Mouse (Mus musculus) limb, embryonic 14.5 days (tissue): ENCODE data around the gene Gbp6. TPM values are rescaled to one million over a fixed set of nuclear protein-coding genes. Genes with fewer than 3 reads are reported as not detected.
"Not testable (repeated sequence)": the region's sequence is repeated elsewhere in the genome, so short reads cannot be mapped to it uniquely, and the experiment has no call there.

Experiments
- ATAC-seq: fragments of 200-750 bp; cut with Nextera tagmentation; 2 replicates; pipeline ENCODE4 v1.8.0; 2017; ENCODE audit warnings: low read depth, moderate number of reproducible peaks, moderate TSS enrichment; ENCODE audit not compliant: low FRiP score
- DNase-seq: peaks from one replicate; pipeline ENCODE4 v3.0.0-alpha.2; 2015; ENCODE audit warnings: low spot score
- H3K27ac ChIP-seq: fragments of 300-500 bp; sonication (generic); replicated peaks from 2 replicates; pipeline ENCODE4 v1.5.1; 2014; ENCODE audit warnings: low read depth, mild to moderate bottlenecking, low read length, moderate library complexity, mixed read lengths
- H3K27me3 ChIP-seq: fragments of 300-500 bp; sonication (generic); 2 replicates; pipeline ENCODE4 v1.6.1; 2014; ENCODE audit warnings: low read length, mixed read lengths; ENCODE audit not compliant: control insufficient read depth, insufficient read depth
- H3K36me3 ChIP-seq: fragments of 300-500 bp; sonication (generic); 2 replicates; pipeline ENCODE4 v1.6.1; 2014; ENCODE audit warnings: mild to moderate bottlenecking, low read length, moderate library complexity, mixed read lengths; ENCODE audit not compliant: control insufficient read depth, insufficient read depth
- H3K4me1 ChIP-seq: fragments of 300-500 bp; sonication (generic); 2 replicates; pipeline ENCODE4 v1.6.1; 2014; ENCODE audit warnings: antibody characterized with exemption, low read length, mixed read lengths; ENCODE audit not compliant: control insufficient read depth, insufficient read depth
- H3K4me2 ChIP-seq: fragments of 300-500 bp; sonication (generic); replicated peaks from 2 replicates; pipeline ENCODE4 v1.6.1; 2014; ENCODE audit warnings: low read depth, mild to moderate bottlenecking, low read length, moderate library complexity; ENCODE audit not compliant: severe bottlenecking
- H3K4me3 ChIP-seq: fragments of 300-500 bp; sonication (generic); replicated peaks from 2 replicates; pipeline ENCODE4 v1.5.1; 2014; ENCODE audit warnings: low read length
- H3K9ac ChIP-seq: fragments of 300-500 bp; sonication (generic); 2 replicates; pipeline ENCODE4 v1.6.1; 2014; ENCODE audit warnings: mild to moderate bottlenecking, low read depth, low read length, moderate library complexity; ENCODE audit not compliant: severe bottlenecking
- H3K9me3 ChIP-seq: fragments of 300-500 bp; sonication (generic); 2 replicates; pipeline ENCODE4 v1.6.1; 2016; ENCODE audit warnings: low read length; ENCODE audit not compliant: control insufficient read depth
- POLR2A ChIP-seq: fragments of 200-500 bp; IDR thresholded peaks from 2 replicates; pipeline ENCODE4 v1.8.0; 2012; ENCODE audit warnings: inconsistent platforms, mild to moderate bottlenecking, moderate library complexity, borderline replicate concordance; ENCODE audit not compliant: insufficient read depth, insufficient read length; ENCODE audit errors: extremely low read depth
- WGBS: fragments of 180-500 bp; shearing (Covaris S2); extraction: QIAGEN DNeasy Blood & Tissue Kit; methylation state at CpG from one replicate; pipeline ENCODE4 v1.1.7; 2014; 5-methylcytosine and 5-hydroxymethylcytosine counted together
- polyA plus RNA-seq, 2 experiments: library from polyadenylated mRNA; depleted of rRNA in 1 of 2; stranded (reverse) in 1 of 2; unstranded in 1 of 2; fragments of >200 nt; fragmentation: Nextera tagmentation in 1 of 2; extraction: Ambion mirVana in 1 of 2; gene quantifications; 2 replicates each; pipeline versions ENCODE4 v1.2.1 to v1.2.3; 2012 to 2014

Gene Gbp6
- polyA plus RNA-seq, 2 experiments = 1.9 to 2.0 TPM

- no peak for TF ChIP-seq POLR2A
- H3K9ac ChIP-seq = no peak overlapping the region
- H3K27me3 ChIP-seq = no peaks in the 10 kb centered on the region
- no peaks in the 10 kb centered on the region for H3K4me1 ChIP-seq
- H3K4me3 ChIP-seq = no peak overlapping the region
- DNase-seq (no peak), ATAC-seq (no peak)
- no peaks in the 10 kb centered on the region for H3K9me3 ChIP-seq
- no peak overlapping the region for H3K4me2 ChIP-seq
- no peak overlapping the region for H3K27ac ChIP-seq
- H3K36me3 ChIP-seq = no peaks in the 10 kb centered on the region
These were observed 41.0 kb downstream of the Gbp6 start for GRCm38 (mm10) chr5:105252491-105252890.

- 70% methylated on average over 3 of the region's 3 CpGs for WGBS
- H3K9me3 ChIP-seq, H3K9ac ChIP-seq, H3K27me3 ChIP-seq, H3K4me3 ChIP-seq, DNase-seq, H3K4me1 ChIP-seq, H3K36me3 ChIP-seq, H3K27ac ChIP-seq, H3K4me2 ChIP-seq, ATAC-seq: not testable (repeated sequence)
These were observed 48.8 kb downstream of the Gbp6 start for GRCm38 (mm10) chr5:105244741-105245140.

GRCm38 (mm10) chr5:105240982-105241381 lies 52.5 kb downstream of the Gbp6 start:
- not testable (repeated sequence) for DNase-seq, H3K4me2 ChIP-seq, H3K9ac ChIP-seq, H3K9me3 ChIP-seq, H3K27me3 ChIP-seq, H3K4me1 ChIP-seq, H3K27ac ChIP-seq, H3K36me3 ChIP-seq, H3K4me3 ChIP-seq
- WGBS = 78% methylated on average over 5 of the region's 5 CpGs
- ATAC-seq = peak; percentile 44; the same call in 1 of the 2 replicates

- H3K9me3 ChIP-seq, H3K27me3 ChIP-seq, H3K4me2 ChIP-seq, ATAC-seq, H3K4me1 ChIP-seq, H3K36me3 ChIP-seq, DNase-seq, H3K4me3 ChIP-seq, H3K9ac ChIP-seq, H3K27ac ChIP-seq: not testable (repeated sequence)
These were observed 53.9 kb downstream of the Gbp6 start, which contains the start of gene Gbp10 for GRCm38 (mm10) chr5:105239483-105240047. Gbp10 (minus strand) TSS chr5:105239533.

DNA sequence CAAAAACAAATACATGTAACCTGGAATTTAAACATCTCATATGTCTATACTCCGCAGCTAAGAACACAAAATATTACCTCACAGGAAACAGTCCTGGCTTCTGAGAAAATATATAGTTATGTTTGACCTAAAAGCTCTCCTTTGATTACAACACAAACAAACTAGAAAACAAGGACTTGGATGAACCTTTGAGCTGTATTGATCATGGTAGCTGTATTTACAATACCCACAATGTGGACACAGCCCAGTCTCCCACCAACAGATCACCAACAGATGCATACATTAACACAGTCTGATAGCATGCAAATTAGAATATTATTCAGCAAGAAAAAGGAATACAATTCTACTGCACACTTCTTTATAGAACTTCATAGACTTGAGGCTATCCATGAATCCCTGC lies 55.1 kb downstream of the Gbp6 start:
- H3K27ac ChIP-seq, H3K4me2 ChIP-seq, H3K9ac ChIP-seq, H3K4me1 ChIP-seq, H3K9me3 ChIP-seq, H3K36me3 ChIP-seq, H3K4me3 ChIP-seq, H3K27me3 ChIP-seq, ATAC-seq, DNase-seq: not testable (repeated sequence)
- WGBS = 95% methylated on average over 1 of the region's 1 CpGs

- ATAC-seq, DNase-seq, H3K9ac ChIP-seq, H3K36me3 ChIP-seq, H3K27me3 ChIP-seq, H3K4me2 ChIP-seq, H3K9me3 ChIP-seq, H3K4me1 ChIP-seq, H3K27ac ChIP-seq, H3K4me3 ChIP-seq: not testable (repeated sequence)
- WGBS = 94% methylated on average over 2 of the region's 3 CpGs
These were observed 57.5 kb downstream of the Gbp6 start for GRCm38 (mm10) chr5:105236040-105236439.

Other genes starting within 250 kb of the Gbp6 start
- 2.5 and 2.7 TPM in 2 replicates for gene Gbp9, start 154.2 kb downstream of the Gbp6 start, polyA plus RNA-seq (2012; rRNA removed)
- 1.6 and 2.2 TPM in 2 replicates for gene Gbp9, start 154.2 kb downstream of the Gbp6 start, polyA plus RNA-seq (2014; fragmentation: Nextera tagmentation; extraction: Ambion mirVana)
- 0.63 and 0.94 TPM in 2 replicates for gene Gbp8, start 154.2 kb downstream of the Gbp6 start, polyA plus RNA-seq (2012; rRNA removed)
- 0.18 and 0.55 TPM in 2 replicates for gene Gbp8, start 154.2 kb downstream of the Gbp6 start, polyA plus RNA-seq (2014; fragmentation: Nextera tagmentation; extraction: Ambion mirVana)
- gene Gbp4, start 154.1 kb downstream of the Gbp6 start, polyA plus RNA-seq (2012; rRNA removed) = 0.58 and 0.76 TPM in 2 replicates
- gene Gbp4, start 154.1 kb downstream of the Gbp6 start, polyA plus RNA-seq (2014; fragmentation: Nextera tagmentation; extraction: Ambion mirVana) = 0.39 and 0.79 TPM in 2 replicates
- gene Gbp10, start 54.2 kb downstream of the Gbp6 start, polyA plus RNA-seq (2012; rRNA removed) = 0.31 and 0.68 TPM in 2 replicates
- gene Gbp10, start 54.2 kb downstream of the Gbp6 start, polyA plus RNA-seq (2014; fragmentation: Nextera tagmentation; extraction: Ambion mirVana) = 0.25 TPM in 1 of 2 replicates, not detected in the other
- 0.34 and 0.72 TPM in 2 replicates for gene Gm43302, start within 50 bp of the Gbp6 start, polyA plus RNA-seq (2012; rRNA removed)
- not detected in 2 replicates for gene Gm43302, start within 50 bp of the Gbp6 start, polyA plus RNA-seq (2014; fragmentation: Nextera tagmentation; extraction: Ambion mirVana)
- gene Lrrc8b, start 122.1 kb upstream of the Gbp6 start, polyA plus RNA-seq (2012; rRNA removed) = 5.8 and 6.8 TPM in 2 replicates
- 6.6 and 6.8 TPM in 2 replicates for gene Lrrc8b, start 122.1 kb upstream of the Gbp6 start, polyA plus RNA-seq (2014; fragmentation: Nextera tagmentation; extraction: Ambion mirVana)
- 13.0 and 20.2 TPM in 2 replicates for gene Lrrc8c, start 225.7 kb upstream of the Gbp6 start, polyA plus RNA-seq (2012; rRNA removed)
- gene Lrrc8c, start 225.7 kb upstream of the Gbp6 start, polyA plus RNA-seq (2014; fragmentation: Nextera tagmentation; extraction: Ambion mirVana) = 19.6 and 19.7 TPM in 2 replicates